Mouse (Mus musculus): Measurements from ENCODE around the gene Gm19345. TPM values are rescaled to one million over a fixed set of nuclear protein-coding genes. Genes with fewer than 3 reads are reported as not detected.
A peak's percentile ranks its signal among the peaks of the same experiment; 100 is the strongest.

The Gm19345 gene
- polyA plus RNA-seq (2012; fragmentation: generic; extraction: Trizol): 0.05 TPM

GRCm38 (mm10) chr7:19851858-19852570, at the start of gene Gm19345:
Gm19345 (plus strand) TSS chr7:19852003.
- H3K4me3 ChIP-seq: no peak within 1 kb of the TSS
- TF ChIP-seq REST (IDR thresholded peaks at IDR 0.05; ENCODE audit: insufficient read depth, insufficient read length): no peak
- no peak for TF ChIP-seq SRF (IDR thresholded peaks at IDR 0.05; ENCODE audit: control insufficient read depth, insufficient read length, low read depth)
- no peak for TF ChIP-seq E2F4 (IDR thresholded peaks at IDR 0.05; ENCODE audit: insufficient read depth)
- TF ChIP-seq MYOD1 (IDR thresholded peaks at IDR 0.05; ENCODE audit: control insufficient read depth in 1 of 3, insufficient read length in 2 of 3, low read depth in 2 of 3): no peak
- TF ChIP-seq TCF3 (IDR thresholded peaks at IDR 0.05; ENCODE audit: insufficient read length, low read depth): no peak
- no peak for TF ChIP-seq TCF12 (IDR thresholded peaks at IDR 0.05; ENCODE audit: insufficient read depth, poor library complexity, severe bottlenecking)
- no peak for TF ChIP-seq MYOG (IDR thresholded peaks at IDR 0.05; ENCODE audit: control insufficient read depth in 1 of 3, insufficient read depth in 1 of 3, insufficient read length in 2 of 3, low read depth in 2 of 3)
- no peak for TF ChIP-seq USF1 (IDR thresholded peaks at IDR 0.05; ENCODE audit: low read depth)
- no peak for TF ChIP-seq CEBPB (IDR thresholded peaks at IDR 0.05; ENCODE audit: insufficient read depth, poor library complexity, severe bottlenecking)
- no peak for TF ChIP-seq MAX (IDR thresholded peaks at IDR 0.05; ENCODE audit: low read depth)
- TF ChIP-seq POLR2A (IDR thresholded peaks at IDR 0.05; ENCODE audit: insufficient read length, low read depth): no peak
- TF ChIP-seq POLR2AphosphoS2 (IDR thresholded peaks at IDR 0.05; ENCODE audit: insufficient read length, low read depth): no peak
- no peak within 1 kb of the TSS for H3ac ChIP-seq (ENCODE audit: control insufficient read depth, insufficient read length)
- H3K4me2 ChIP-seq (ENCODE audit: low read depth): no peak within 1 kb of the TSS
- no peaks in the 10 kb centered on the region for H3K36me3 ChIP-seq (ENCODE audit: control insufficient read depth, insufficient read depth)
- H3K27me3 ChIP-seq (ENCODE audit: control insufficient read depth, insufficient read depth, insufficient read length): peaks cover 9% of the 10 kb centered on the region
- no peaks in the 10 kb centered on the region for H3K79me2 ChIP-seq (ENCODE audit: control insufficient read depth, insufficient read depth)

- TF ChIP-seq MYOD1 (IDR thresholded peaks at IDR 0.05; ENCODE audit: control insufficient read depth in 1 of 3, insufficient read length in 2 of 3, low read depth in 2 of 3) (no peak), MAX (IDR thresholded peaks at IDR 0.05; ENCODE audit: low read depth) (no peak), POLR2A (IDR thresholded peaks at IDR 0.05; ENCODE audit: insufficient read length, low read depth) (no peak), TCF3 (IDR thresholded peaks at IDR 0.05; ENCODE audit: insufficient read length, low read depth) (no peak), SRF (IDR thresholded peaks at IDR 0.05; ENCODE audit: control insufficient read depth, insufficient read length, low read depth) (no peak), MYOG (IDR thresholded peaks at IDR 0.05; ENCODE audit: control insufficient read depth in 1 of 3, insufficient read depth in 1 of 3, insufficient read length in 2 of 3, low read depth in 2 of 3) (no peak), TCF12 (IDR thresholded peaks at IDR 0.05; ENCODE audit: insufficient read depth, poor library complexity, severe bottlenecking) (no peak), REST (IDR thresholded peaks at IDR 0.05; ENCODE audit: insufficient read depth, insufficient read length) (no peak), USF1 (IDR thresholded peaks at IDR 0.05; ENCODE audit: low read depth) (no peak), E2F4 (IDR thresholded peaks at IDR 0.05; ENCODE audit: insufficient read depth) (no peak)
- Histone ChIP-seq H3K27me3 (ENCODE audit: control insufficient read depth, insufficient read depth, insufficient read length) (no peaks in the 10 kb centered on the region), H3ac (ENCODE audit: control insufficient read depth, insufficient read length) (no peak overlapping the region), H3K36me3 (ENCODE audit: control insufficient read depth, insufficient read depth) (no peaks in the 10 kb centered on the region), H3K79me2 (ENCODE audit: control insufficient read depth, insufficient read depth) (no peaks in the 10 kb centered on the region), H3K4me3 (no peak overlapping the region), H3K4me2 (ENCODE audit: low read depth) (no peak overlapping the region)
These were observed 48.8 kb upstream of the Gm19345 start for GRCm38 (mm10) chr7:19802995-19803394.

- H3K36me3 ChIP-seq (ENCODE audit: control insufficient read depth, insufficient read depth): no peaks in the 10 kb centered on the region
- no peak overlapping the region for H3ac ChIP-seq (ENCODE audit: control insufficient read depth, insufficient read length)
- no peak overlapping the region for H3K4me2 ChIP-seq (ENCODE audit: low read depth)
- no peaks in the 10 kb centered on the region for H3K79me2 ChIP-seq (ENCODE audit: control insufficient read depth, insufficient read depth)
- no peak overlapping the region for H3K4me3 ChIP-seq
- TF ChIP-seq MYOG (IDR thresholded peaks at IDR 0.05; ENCODE audit: control insufficient read depth in 1 of 3, insufficient read depth in 1 of 3, insufficient read length in 2 of 3, low read depth in 2 of 3): no peak
- TF ChIP-seq TCF3 (IDR thresholded peaks at IDR 0.05; ENCODE audit: insufficient read length, low read depth): no peak
- TF ChIP-seq REST (IDR thresholded peaks at IDR 0.05; ENCODE audit: insufficient read depth, insufficient read length): no peak
- TF ChIP-seq POLR2AphosphoS2 (IDR thresholded peaks at IDR 0.05; ENCODE audit: insufficient read length, low read depth): peak; percentile 62
- TF ChIP-seq POLR2A (IDR thresholded peaks at IDR 0.05; ENCODE audit: insufficient read length, low read depth): no peak
- no peak for TF ChIP-seq E2F4 (IDR thresholded peaks at IDR 0.05; ENCODE audit: insufficient read depth)
- H3K27me3 ChIP-seq (ENCODE audit: control insufficient read depth, insufficient read depth, insufficient read length): no peaks in the 10 kb centered on the region
These were observed 45.3 kb upstream of the Gm19345 start for GRCm38 (mm10) chr7:19806356-19806969.

GRCm38 (mm10) chr7:19809369-19809768, 42.4 kb upstream of the Gm19345 start:
- Histone ChIP-seq H3K27me3 (ENCODE audit: control insufficient read depth, insufficient read depth, insufficient read length) (no peaks in the 10 kb centered on the region), H3K4me2 (ENCODE audit: low read depth) (no peak overlapping the region), H3K36me3 (ENCODE audit: control insufficient read depth, insufficient read depth) (no peaks in the 10 kb centered on the region), H3K4me3 (no peak overlapping the region), H3ac (ENCODE audit: control insufficient read depth, insufficient read length) (no peak overlapping the region), H3K79me2 (ENCODE audit: control insufficient read depth, insufficient read depth) (no peaks in the 10 kb centered on the region)
- TF ChIP-seq USF1 (IDR thresholded peaks at IDR 0.05; ENCODE audit: low read depth): no peak
- TF ChIP-seq MYOD1 (IDR thresholded peaks at IDR 0.05; ENCODE audit: control insufficient read depth in 1 of 3, insufficient read length in 2 of 3, low read depth in 2 of 3): no peak
- no peak for TF ChIP-seq E2F4 (IDR thresholded peaks at IDR 0.05; ENCODE audit: insufficient read depth)
- TF ChIP-seq SRF (IDR thresholded peaks at IDR 0.05; ENCODE audit: control insufficient read depth, insufficient read length, low read depth): no peak
- TF ChIP-seq REST (IDR thresholded peaks at IDR 0.05; ENCODE audit: insufficient read depth, insufficient read length): no peak
- TF ChIP-seq POLR2A (IDR thresholded peaks at IDR 0.05; ENCODE audit: insufficient read length, low read depth): no peak
- no peak for TF ChIP-seq MAX (IDR thresholded peaks at IDR 0.05; ENCODE audit: low read depth)
- TF ChIP-seq TCF12 (IDR thresholded peaks at IDR 0.05; ENCODE audit: insufficient read depth, poor library complexity, severe bottlenecking): no peak
- TF ChIP-seq TCF3 (IDR thresholded peaks at IDR 0.05; ENCODE audit: insufficient read length, low read depth): no peak

Data from myocyte (in vitro differentiated cells).